Mouse (Mus musculus): ENCODE data around the gene Metrnl.
"Not testable (repeated sequence)": the region's sequence is repeated elsewhere in the genome, so short reads cannot be mapped to it uniquely, and the experiment has no call there.

Gene Metrnl

GRCm38 (mm10) chr11:121701244-121701643, at the start of gene Metrnl:
Gene Metrnl, plus strand, starts transcription at chr11:121701544.
- in situ Hi-C loops (cut with MboI; ENCODE audit: low sequenced_read_pairs) = no loop called here

GRCm38 (mm10) chr11:121651556-121651955, 49.8 kb upstream of the Metrnl start:
- in situ Hi-C loops (cut with MboI; ENCODE audit: low sequenced_read_pairs) = no loop called here

GRCm38 (mm10) chr11:121651983-121652382, 49.4 kb upstream of the Metrnl start:
- in situ Hi-C loops (cut with MboI; ENCODE audit: low sequenced_read_pairs) = no loop called here

- in situ Hi-C loops (cut with MboI; ENCODE audit: low sequenced_read_pairs) = no loop called here
Observed at GRCm38 (mm10) chr11:121652547-121653305, 48.6 kb upstream of the Metrnl start.

GRCm38 (mm10) chr11:121653631-121654030, 47.7 kb upstream of the Metrnl start:
- in situ Hi-C loops (cut with MboI; ENCODE audit: low sequenced_read_pairs) = no loop called here

GRCm38 (mm10) chr11:121654406-121654945, 46.9 kb upstream of the Metrnl start:
- in situ Hi-C loops (cut with MboI; ENCODE audit: low sequenced_read_pairs) = no loop called here

- in situ Hi-C loops (cut with MboI; ENCODE audit: low sequenced_read_pairs) = no loop called here
Observed at GRCm38 (mm10) chr11:121655166-121655806, 46.1 kb upstream of the Metrnl start.

- in situ Hi-C loops (cut with MboI; ENCODE audit: low sequenced_read_pairs) = no loop called here
Observed at GRCm38 (mm10) chr11:121655807-121656511, 45.4 kb upstream of the Metrnl start.

- in situ Hi-C loops (cut with MboI; ENCODE audit: low sequenced_read_pairs) = no loop called here
Observed at GRCm38 (mm10) chr11:121658151-121658550, 43.2 kb upstream of the Metrnl start.

- in situ Hi-C loops (cut with MboI; ENCODE audit: low sequenced_read_pairs) = not testable (repeated sequence)
Observed at GRCm38 (mm10) chr11:121660604-121661003, 40.7 kb upstream of the Metrnl start.

- in situ Hi-C loops (cut with MboI; ENCODE audit: low sequenced_read_pairs) = no loop called here
Observed at GRCm38 (mm10) chr11:121661116-121661515, 40.2 kb upstream of the Metrnl start.

GRCm38 (mm10) chr11:121667541-121667940, 33.8 kb upstream of the Metrnl start:
- in situ Hi-C loops (cut with MboI; ENCODE audit: low sequenced_read_pairs) = no loop called here

- in situ Hi-C loops (cut with MboI; ENCODE audit: low sequenced_read_pairs) = no loop called here
Observed at GRCm38 (mm10) chr11:121668776-121669175, 32.6 kb upstream of the Metrnl start.

- in situ Hi-C loops (cut with MboI; ENCODE audit: low sequenced_read_pairs) = no loop called here
Observed at GRCm38 (mm10) chr11:121670926-121671325, 30.4 kb upstream of the Metrnl start.

GRCm38 (mm10) chr11:121672312-121672989, 28.9 kb upstream of the Metrnl start:
- in situ Hi-C loops (cut with MboI; ENCODE audit: low sequenced_read_pairs) = no loop called here

- in situ Hi-C loops (cut with MboI; ENCODE audit: low sequenced_read_pairs) = no loop called here
Observed at GRCm38 (mm10) chr11:121672990-121673572, 28.3 kb upstream of the Metrnl start, which contains the start of gene B3gntl1. Gene B3gntl1, minus strand, starts transcription at chr11:121673153.

- in situ Hi-C loops (cut with MboI; ENCODE audit: low sequenced_read_pairs) = no loop called here
Observed at GRCm38 (mm10) chr11:121673629-121674028, 27.7 kb upstream of the Metrnl start.

- in situ Hi-C loops (cut with MboI; ENCODE audit: low sequenced_read_pairs) = no loop called here
Observed at GRCm38 (mm10) chr11:121676836-121677235, 24.5 kb upstream of the Metrnl start.

- in situ Hi-C loops (cut with MboI; ENCODE audit: low sequenced_read_pairs) = no loop called here
Observed at GRCm38 (mm10) chr11:121679581-121679980, 21.8 kb upstream of the Metrnl start.

GRCm38 (mm10) chr11:121680750-121681149, 20.6 kb upstream of the Metrnl start:
- in situ Hi-C loops (cut with MboI; ENCODE audit: low sequenced_read_pairs) = no loop called here
